Mouse (Mus musculus): ENCODE results near the gene Pxn.
"Not testable (repeated sequence)": the region's sequence is repeated elsewhere in the genome, so short reads cannot be mapped to it uniquely, and the experiment has no call there.

Pxn gene

GRCm38 (mm10) chr5:115551799-115552198 lies 45.3 kb downstream of the Pxn start:
- DNase-seq (ENCODE audit: low read depth, low spot score): no peak

DNA sequence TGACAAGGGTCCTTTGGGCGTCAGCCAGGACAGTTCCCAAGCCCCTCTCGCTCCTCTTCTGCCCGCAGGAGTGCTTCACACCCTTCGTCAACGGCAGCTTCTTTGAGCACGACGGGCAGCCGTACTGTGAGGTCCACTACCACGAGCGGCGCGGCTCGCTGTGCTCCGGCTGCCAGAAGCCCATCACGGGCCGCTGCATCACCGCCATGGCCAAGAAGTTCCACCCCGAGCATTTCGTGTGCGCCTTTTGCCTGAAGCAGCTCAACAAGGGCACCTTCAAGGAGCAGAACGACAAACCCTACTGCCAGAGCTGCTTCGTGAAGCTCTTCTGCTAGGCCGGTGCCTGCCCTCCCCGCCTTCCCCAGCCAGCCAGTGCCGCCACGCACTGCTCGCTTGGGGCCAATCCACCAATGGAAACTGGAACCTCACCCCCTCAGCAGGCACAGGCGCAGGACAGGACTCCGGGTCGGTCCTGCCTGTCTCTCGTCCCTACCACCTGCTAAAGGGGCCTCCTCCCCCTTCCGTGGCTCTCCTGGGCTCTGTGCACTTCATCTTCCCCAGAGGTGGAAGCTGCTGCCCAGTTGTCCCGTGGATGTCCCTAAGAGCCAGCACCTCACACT lies 47.4 kb downstream of the Pxn start:
- no peak for DNase-seq (ENCODE audit: low read depth, low spot score)

DNA sequence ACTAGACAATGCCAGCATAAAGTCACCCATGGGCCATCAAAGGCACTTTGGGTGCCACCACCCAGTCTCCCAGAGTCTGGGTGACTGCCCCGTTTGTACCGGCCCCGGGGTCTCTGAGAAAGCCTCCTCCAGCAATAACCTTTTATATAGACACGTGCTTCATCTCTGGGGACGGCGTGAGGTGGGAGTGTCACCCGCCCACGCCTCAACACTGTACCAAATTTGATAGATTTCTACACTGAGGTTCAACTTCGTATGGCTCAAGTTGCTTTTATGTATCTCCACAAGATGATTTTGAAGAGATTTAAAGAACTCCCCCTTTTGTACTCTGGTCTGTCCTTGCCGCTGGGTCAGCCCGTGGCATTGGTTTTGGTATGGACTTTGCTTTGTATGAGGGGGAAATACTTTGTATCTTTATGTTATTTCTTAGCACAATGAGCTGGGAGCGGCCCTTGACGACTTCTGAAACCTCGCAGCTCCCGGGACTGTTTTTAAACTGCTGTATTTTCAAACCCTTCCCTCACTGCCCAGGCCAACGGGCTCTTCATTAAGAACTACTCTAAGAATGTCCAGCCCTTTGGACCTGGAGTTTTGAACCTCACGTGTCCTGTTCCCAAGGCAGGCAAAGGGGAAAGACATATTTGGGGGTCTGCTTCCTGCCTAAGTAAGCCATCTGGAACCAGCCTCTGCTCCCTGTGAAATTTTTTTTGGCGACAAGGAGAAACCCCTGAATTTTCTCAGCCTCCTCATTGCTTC lies 48.2 kb downstream of the Pxn start:
- no peak for DNase-seq (ENCODE audit: low read depth, low spot score)

- DNase-seq (ENCODE audit: low read depth, low spot score): peak; percentile 70
Measured at GRCm38 (mm10) chr5:115556217-115556616, 49.7 kb downstream of the Pxn start.

- DNase-seq (ENCODE audit: low read depth, low spot score): no peak
Measured at GRCm38 (mm10) chr5:115558182-115558794, 51.8 kb downstream of the Pxn start.

DNA sequence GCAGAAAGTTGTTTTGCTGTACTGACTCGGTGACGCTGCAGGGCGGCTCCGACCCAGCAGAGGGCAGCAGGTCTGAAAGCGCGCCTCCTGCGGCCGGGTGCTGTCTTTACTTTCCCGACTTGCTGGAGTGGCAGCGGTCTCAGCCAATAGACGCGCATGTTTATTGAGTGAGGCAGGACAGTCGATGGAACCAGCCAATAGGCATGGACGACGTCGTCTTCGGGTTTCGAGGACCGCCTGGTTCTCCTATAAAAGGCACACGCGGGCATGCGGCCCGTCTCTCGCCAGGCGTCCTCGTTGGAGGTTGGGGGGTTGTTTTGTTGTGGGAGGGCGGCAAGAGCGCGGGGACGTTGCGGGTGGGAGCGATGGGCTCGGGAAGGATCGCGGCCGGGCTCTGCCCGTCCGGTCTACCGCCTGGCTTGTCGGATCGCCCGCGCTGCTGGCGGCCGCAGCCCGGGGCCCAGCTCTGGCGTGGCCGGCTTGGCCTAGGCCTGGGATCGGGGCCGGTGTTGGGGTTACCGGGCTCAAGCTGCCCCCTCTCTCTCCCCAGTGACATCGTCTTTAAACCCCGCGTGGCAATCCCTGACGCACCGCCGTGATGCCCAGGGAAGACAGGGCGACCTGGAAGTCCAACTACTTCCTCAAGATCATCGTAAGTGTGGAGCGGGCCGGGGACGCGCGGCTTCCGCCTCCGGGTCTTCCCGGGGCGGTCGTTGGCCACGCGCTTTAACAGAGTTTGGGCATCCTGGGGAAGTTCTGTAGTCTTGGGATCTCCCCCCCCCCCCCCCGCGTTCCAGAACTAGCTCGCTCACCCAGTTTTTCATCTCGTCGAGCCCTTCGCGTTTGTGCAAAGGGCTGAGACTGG lies 53.0 kb downstream of the Pxn start, which contains the start of gene Rplp0:
TSS of gene Rplp0 (plus strand) at position 231 of the 865 bp plus-strand sequence.
- DNase-seq (ENCODE audit: low read depth, low spot score): peak; percentile 100

DNA sequence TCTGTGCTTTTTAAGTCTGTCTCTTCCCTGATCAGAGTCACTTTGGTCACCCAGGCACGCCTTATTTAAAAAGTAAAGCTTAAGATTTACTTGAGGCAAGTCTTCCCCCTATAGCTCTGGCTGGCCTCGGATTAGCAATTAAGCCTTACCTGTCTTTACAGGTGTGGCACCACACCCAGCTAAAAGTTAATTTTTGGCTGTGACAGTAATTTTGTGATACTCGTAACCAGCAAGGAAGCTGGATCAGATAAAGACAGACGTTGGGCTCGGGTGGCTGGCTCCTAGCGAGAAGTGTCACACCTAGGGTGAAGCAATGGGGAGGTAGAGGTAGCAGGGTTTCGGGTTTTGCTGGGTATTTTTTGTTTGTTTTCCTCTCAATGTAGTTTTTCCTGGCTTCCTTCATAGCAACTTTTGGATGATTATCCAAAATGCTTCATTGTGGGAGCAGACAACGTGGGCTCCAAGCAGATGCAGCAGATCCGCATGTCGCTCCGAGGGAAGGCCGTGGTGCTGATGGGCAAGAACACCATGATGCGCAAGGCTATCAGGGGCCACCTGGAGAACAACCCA lies 53.9 kb downstream of the Pxn start:
- DNase-seq (ENCODE audit: low read depth, low spot score): no peak

- DNase-seq (ENCODE audit: low read depth, low spot score): no peak
Measured at GRCm38 (mm10) chr5:115563771-115564585, 57.5 kb downstream of the Pxn start.

- peak; percentile 64 for DNase-seq (ENCODE audit: low read depth, low spot score)
Measured at GRCm38 (mm10) chr5:115564737-115565393, 58.4 kb downstream of the Pxn start, which contains the start of gene Gcn1l1. Gene Gcn1l1, plus strand, starts transcription at chr5:115565254.

GRCm38 (mm10) chr5:115565403-115565802 lies 58.9 kb downstream of the Pxn start:
- no peak for DNase-seq (ENCODE audit: low read depth, low spot score)

DNA sequence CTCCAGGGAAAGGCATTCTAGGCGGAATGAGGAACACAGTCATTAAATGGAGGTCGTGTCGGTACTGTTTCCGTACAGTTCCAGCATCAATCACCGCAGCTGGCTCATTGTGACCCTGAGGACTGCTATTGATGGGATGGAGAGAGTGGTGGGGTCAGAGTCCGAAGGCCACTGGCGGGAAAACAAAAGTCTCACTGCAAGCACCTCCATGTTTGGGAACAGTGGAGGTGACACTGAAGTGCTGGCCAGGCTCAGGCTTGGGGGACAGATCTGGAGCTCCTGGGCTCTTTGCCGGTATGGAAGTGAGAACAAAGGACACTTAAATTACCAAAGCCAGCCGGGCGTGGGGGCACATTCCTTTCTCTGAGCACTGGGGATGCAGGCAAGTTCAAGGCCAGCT lies 62.2 kb downstream of the Pxn start:
- DNase-seq (ENCODE audit: low read depth, low spot score): no peak

DNA sequence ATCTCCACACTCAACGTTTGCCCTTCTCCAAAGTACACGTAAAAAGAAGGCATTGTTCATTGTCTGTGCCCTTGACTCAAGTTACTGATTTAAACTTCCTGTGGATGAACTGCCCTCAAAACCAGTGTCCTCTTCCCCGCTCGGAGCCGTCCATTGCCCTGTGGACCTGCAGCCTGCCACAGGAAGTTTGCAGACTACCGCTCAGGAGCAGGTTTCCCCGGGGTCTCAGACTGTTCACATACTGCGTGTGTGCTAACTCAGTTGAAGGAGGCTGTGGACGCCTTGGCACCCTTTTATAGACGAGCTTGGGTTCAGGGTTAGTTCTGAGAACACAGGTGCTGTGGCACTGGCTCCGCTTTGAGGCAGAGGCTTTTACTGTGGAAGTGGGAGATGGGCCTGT lies 62.8 kb downstream of the Pxn start:
- DNase-seq (ENCODE audit: low read depth, low spot score): no peak

DNA sequence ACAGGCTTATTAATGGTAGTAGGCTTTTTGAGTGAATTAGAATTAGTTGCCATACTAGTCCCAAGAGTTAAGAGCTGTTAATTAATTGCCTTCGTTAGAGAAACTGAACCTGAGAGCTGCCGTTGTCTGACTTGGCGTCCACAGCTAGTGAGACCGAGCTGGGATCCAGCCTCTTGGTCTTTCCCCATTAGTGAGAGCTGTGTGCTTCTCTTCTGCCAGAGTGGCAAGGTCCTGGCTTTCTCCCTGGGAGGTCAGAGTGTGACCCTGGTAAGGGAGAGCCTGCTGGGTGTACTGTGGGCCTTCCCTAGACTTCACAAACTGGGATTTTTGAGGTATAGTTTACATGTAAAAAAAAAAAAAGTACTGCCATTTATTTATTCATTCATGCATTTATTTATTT lies 63.2 kb downstream of the Pxn start:
- no peak for DNase-seq (ENCODE audit: low read depth, low spot score)

- no peak for DNase-seq (ENCODE audit: low read depth, low spot score)
Measured at GRCm38 (mm10) chr5:115571086-115571485, 64.6 kb downstream of the Pxn start.

- no peak for DNase-seq (ENCODE audit: low read depth, low spot score)
Measured at GRCm38 (mm10) chr5:115572679-115573535, 66.4 kb downstream of the Pxn start.

DNA sequence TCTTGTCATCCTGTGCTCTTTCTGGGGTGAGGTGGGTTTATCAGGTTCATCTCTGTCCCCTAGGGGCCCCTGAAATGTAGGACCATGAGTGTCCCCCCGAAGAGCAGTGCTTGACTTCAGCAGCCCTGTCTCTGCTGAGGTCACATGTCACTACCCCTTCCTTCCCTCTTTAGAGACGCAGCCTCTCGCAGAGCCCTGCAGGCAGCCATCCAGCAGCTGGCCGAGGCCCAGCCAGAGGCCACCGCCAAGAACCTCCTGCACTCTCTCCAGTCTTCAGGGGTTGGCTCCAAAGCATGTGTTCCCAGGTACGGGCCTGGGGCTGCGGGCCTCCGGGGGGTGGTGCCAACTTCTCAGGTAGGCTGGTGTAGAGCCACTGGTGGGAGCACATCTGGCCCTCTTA lies 68.5 kb downstream of the Pxn start:
- no peak for DNase-seq (ENCODE audit: low read depth, low spot score)

DNA sequence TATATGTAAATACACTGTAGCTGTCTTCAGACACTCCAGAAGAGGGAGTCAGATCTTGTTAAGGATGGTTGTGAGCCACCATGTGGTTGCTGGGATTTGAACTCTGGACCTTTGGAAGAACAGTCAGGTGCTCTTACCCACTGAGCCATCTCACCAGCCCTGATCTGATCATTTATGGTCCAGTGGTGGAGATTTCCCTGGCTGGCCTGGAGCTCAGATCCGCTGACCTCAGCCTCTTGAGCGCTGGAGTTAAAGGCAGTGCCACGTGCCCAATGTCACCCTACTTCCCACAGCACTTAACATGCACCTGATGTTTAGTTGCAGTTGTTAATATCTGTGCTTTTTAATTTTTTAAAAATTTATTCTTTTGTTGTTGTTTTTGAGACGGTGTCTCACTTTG lies 71.2 kb downstream of the Pxn start:
- not testable (repeated sequence) for DNase-seq (ENCODE audit: low read depth, low spot score)

GRCm38 (mm10) chr5:115578922-115579321 lies 72.4 kb downstream of the Pxn start:
- no peak for DNase-seq (ENCODE audit: low read depth, low spot score)

DNA sequence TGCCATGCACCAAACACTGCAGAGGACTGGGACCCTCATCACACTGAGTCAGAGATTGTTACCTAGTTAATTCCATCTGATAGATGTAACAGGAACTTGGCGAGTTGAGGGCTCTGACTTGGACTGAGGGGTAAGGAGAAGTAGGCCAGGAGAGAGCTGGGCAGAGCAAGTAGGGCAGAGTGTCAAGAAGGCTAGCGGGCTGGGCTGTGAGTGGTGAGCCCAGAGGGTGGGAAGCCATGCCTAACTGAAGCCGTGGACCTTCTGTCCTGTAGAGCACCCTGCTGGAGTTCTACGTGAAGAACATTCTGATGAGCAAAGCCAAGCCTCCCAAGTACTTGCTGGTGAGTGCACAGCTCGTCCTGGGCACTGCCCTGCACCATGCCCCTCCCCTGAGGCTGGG lies 72.9 kb downstream of the Pxn start:
- DNase-seq (ENCODE audit: low read depth, low spot score): no peak
